Mouse (Mus musculus) layer of hippocampus, adult 2 months (tissue): ENCODE results near the gene Ctsw. TPM values are rescaled to one million over a fixed set of nuclear protein-coding genes. Genes with fewer than 3 reads are reported as not detected.

Experiments
- DNase-seq, 2 experiments: peaks; one replicate each; pipeline ENCODE4 v3.0.0; 2022; ENCODE audit warnings: low spot score in 2 of 2
- H3K27ac ChIP-seq: fragments of 200-600 bp; 2 replicates; pipeline ENCODE4 v1.8.1; 2022
- H3K4me3 ChIP-seq: fragments of 200-600 bp; 2 replicates; pipeline ENCODE4 v1.8.1; 2022; ENCODE audit warnings: mild to moderate bottlenecking
- CTCF ChIP-seq: fragments of 200-600 bp; conservative IDR thresholded peaks from 2 replicates; pipeline ENCODE4 v1.8.1; 2022; ENCODE audit warnings: antibody characterized with exemption, mild to moderate bottlenecking, moderate library complexity
- long read RNA-seq, 2 experiments: library from polyadenylated mRNA; stranded (forward); transcript quantifications; one replicate each; pipeline ENCODE4 v2.0.0; 2021; ENCODE audit warnings: borderline mapping rate in 2 of 2
- total RNA-seq, 2 experiments: library from RNA; stranded (reverse); gene quantifications; 2 replicates each; pipeline ENCODE4 v1.2.3; 2021

Ctsw gene
- total RNA-seq: under 1 TPM in 1 of 2 experiments, not detected in 1; 0.31 TPM
- long read RNA-seq, experiment 1: 0 reads
- long read RNA-seq, experiment 2: 0 reads

DNA sequence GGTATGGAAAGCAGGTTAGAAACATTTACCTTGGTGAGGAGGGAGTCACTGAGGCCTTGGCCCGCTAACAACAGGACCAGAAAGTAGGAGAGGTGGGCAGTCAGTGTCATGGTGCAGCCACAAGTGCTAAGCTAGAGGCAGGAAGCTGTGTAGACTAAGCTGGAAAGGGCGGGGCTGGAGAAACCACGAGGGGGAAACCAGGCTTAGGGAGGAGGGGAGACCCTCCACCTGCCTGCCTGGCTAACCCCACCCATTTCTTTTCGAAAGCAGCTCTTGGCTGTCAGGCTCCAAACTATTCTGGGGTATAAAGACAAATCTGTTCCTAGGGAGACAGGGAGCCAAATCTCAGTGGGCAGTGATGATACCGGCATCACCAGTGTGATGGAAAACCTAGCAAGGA lies at the start of gene Ctsw:
TSS of gene Ctsw (minus strand) at position 134 of the 400 bp plus-strand sequence.
- no peak for DNase-seq
- H3K4me3 ChIP-seq: no peak within 1 kb of the TSS
- TF ChIP-seq CTCF: no peak
- H3K27ac ChIP-seq: no peak within 1 kb of the TSS

DNA sequence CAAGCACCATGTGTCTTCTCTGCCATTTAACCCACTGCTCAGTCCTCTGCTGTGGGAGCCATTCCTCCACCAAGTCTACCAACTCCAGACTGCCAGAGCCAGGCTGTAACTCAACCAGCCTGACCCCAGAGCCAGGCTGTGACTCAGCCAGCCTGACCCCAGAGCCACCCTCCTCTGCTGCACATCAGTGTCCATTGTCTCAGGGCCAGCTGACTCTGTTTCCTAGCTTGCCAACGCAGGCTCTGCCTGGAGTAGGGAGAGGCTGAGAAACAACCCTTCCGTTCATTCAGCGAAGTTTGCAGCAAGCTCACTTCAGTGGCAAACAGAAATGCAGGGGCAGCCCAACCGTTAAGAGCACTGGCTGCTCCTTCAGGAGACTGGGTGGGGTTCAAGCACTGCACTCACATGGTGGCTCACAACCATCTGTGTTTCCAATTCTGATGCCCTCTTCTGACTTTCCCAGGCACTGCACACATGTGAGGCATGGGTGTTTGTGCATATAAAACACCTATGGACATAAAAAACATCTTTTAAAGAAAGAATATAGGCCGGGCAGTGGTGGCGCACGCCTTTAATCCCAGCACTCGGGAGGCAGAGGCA lies 48.7 kb upstream of the Ctsw start:
- H3K27ac ChIP-seq: peak overlapping the region; percentile 32; the same call in 1 of the 2 replicates
- DNase-seq: no peak
- TF ChIP-seq CTCF: 0 out of 2 replicates have a peak, but pooled peaks have one; percentile 26
- H3K4me3 ChIP-seq: no peak overlapping the region

DNA sequence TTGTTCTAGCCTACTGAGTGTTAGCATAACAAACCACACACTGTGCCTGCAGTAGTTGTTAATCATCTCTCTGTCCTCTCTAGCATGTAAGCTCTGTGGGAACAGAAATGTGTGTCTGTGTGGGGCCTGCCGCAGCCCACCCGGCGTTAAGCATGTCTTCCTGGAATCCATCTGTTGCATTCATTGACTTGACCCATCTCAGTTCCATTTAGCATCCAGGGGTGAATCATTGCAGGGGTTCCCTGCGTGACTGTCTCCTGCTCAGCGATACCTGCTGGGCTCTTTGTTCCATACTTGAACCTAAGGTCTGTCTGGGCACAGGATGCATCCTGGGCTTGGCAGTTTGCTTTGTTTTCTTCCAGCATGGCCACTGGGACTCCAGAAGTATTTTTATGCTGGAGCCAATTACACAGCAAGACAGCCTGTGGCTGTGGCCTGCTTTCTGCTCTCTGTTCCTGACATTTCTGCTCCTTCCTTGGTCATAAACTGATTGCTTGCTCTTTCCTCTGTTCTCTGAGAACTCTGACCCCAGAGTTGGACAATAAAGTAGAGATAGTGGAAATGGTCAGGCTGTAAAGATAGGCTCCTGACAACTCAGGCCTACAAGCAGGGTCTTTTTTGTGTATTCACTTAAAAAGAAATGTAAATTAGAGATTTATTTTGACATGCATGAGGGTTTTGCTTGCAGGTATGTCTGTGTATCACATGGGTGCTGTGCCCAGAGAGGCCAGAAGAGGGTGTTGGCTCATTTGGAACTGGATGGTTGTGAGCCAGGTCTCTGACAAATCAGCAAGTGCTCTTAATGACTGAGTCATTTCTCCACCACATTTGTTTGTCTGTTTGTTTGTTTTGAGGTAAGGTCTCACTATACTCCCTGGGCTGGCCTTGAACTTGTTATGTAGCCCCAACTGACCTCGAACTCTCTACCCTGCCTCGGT lies 47.8 kb upstream of the Ctsw start:
- no peak overlapping the region for H3K4me3 ChIP-seq
- DNase-seq: no peak
- TF ChIP-seq CTCF: peak; percentile 51
- H3K27ac ChIP-seq: peak overlapping the region; percentile 32; the same call in 1 of the 2 replicates

DNA sequence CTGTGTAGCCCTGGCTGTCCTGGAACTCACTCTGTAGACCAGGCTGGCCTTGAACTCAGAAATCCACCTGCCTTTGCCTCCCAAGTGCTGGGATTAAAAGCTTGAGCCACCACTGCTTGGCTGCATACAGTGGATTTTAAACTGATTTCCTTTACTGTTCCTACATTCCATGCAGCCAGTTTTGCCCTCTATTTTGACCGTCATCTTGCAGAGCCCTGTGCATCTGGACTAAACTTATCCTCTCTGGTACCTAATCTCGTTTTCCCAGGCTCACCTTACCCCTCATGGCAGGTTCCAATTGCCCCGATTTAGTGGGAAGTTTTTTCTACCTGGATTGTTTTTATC lies 44.7 kb upstream of the Ctsw start:
- TF ChIP-seq CTCF: no peak
- no peak overlapping the region for H3K4me3 ChIP-seq
- DNase-seq: no peak
- H3K27ac ChIP-seq: 0 out of 2 replicates have a peak overlapping the region, but pooled peaks have one; percentile 12

DNA sequence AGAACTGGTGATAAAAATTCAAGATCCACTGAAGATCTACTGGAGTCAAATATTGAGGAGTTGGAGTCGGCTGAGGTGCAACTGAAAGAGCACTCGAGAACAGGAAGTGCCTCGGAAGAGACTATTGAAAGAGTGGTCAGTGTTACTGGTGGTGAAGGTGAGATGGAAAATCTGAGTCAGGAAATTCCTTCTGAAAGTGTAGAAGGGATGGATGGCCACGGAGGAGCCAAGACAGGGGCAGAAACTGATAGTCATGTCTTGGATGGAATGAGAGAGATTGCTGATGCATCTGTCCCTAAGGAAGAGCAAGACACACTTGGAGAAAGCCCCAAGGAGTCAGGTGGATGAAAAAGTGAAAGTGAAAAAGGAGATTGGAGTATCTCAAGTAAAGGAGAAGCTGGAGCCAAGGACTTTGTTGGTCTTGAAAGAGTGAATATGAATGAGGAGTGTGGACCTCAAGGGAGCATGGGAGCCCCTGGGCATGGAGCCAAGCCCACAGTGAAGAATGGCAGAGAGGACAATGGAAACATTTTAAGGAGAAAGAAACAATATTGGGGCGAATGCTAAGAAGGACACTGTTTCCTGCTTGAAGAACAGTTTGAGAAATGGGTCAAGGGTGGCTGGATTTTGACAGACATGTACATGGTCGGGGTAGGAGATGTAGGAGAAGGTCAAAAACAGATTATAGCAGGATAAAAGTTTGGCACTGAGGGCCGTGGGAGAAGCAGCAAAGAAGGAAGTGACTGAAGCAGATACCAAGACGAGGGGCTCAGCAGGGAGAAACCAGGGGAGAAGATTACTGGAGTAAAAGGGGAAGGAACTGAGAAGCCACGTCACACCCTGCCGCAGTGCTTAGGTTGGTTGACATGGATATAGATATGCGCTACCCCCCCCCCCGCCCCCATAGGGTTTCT lies 44.0 kb upstream of the Ctsw start:
- no peak for TF ChIP-seq CTCF

DNA sequence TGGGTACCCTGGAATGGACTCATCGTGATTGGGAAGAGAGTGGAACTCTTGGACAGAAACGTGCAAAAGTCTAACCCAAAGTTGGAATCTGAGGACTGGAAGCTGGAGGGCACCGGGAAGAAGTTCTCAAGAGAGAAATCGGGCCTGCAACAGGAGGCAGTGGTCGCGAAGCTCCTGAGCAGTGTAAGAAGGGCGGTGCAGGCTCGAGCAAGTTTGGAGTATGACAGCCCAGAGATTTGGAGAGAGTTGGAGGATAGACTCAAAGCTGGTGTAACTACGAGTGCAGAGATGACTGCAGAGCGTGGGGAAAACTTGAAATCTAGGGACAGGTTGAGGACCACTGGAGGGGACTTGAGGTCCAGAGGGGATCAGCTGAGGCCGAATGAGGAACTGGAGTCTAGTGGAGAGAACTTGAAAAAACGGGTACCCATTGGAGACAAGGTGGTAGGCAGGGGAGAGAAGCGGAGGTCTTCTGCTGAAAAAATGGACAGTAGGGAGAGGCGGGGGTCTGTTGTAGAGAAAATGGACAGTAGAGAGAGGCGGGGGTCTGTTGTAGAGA lies 42.8 kb upstream of the Ctsw start:
- no peak for DNase-seq
- Histone ChIP-seq H3K27ac (peak overlapping the region; percentile 92), H3K4me3 (peak overlapping the region; percentile 77)
- TF ChIP-seq CTCF: no peak

More for the DNA sequence above, 44.0 kb upstream of the Ctsw start:
- DNase-seq: no peak
- Histone ChIP-seq H3K4me3 (no peak overlapping the region), H3K27ac (peak overlapping the region; percentile 12)

DNA sequence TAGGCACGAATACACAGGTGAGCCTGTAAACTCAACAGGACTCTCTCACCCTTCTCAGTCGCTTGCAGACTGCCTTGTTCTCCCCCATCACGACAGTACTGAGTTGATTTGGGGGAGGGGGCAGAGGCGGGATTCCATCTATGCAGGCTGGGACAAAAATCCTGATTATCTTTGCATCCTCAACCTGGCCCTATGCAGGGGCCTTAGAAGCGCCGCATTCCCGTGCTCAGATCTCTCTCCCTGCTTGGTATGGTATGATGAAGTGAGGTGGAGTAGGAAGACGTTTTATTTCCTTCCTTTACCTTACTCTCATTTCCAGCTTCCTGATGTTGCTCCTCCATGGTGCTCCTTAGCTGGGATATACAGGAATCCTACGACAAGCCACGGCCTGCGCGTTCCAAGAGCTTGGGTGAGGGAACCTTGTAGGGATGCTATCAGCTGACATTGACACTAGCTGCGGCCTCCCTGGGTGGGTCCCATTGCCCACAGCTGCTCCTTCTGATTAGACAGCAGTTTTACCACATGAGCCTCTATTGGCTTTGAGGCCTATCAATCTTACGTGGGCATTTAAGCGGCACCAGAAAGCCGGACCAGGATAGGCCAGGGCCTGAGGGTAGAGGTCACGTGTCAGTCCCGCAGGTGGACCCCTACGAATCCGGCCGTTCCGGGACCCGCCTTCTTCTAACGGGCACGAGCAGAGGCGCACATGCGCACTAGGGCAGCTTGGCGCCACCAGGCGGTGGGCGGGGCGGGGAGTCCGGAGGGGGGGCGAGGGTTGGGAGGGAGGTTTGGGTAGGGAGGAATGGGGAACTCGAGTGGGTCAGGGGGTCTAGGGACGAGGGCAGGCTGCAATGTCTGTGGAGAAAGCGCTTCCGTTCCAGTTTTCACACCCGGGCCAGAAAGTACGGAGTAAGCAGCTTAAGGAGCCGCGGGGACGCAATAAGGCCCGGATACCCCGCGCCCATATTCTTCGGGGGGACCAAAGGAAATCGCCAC lies 42.0 kb upstream of the Ctsw start, which contains the start of gene Snx32:
TSS of gene Snx32 (minus strand) at position 508 of the 996 bp plus-strand sequence.
- DNase-seq: peak; percentile 98 to 99
- TF ChIP-seq CTCF: peak; percentile 56; the same call in 1 of the 2 replicates
- Histone ChIP-seq H3K4me3 (peak within 1 kb of the TSS; percentile 77), H3K27ac (peak within 1 kb of the TSS; percentile 94)

DNA sequence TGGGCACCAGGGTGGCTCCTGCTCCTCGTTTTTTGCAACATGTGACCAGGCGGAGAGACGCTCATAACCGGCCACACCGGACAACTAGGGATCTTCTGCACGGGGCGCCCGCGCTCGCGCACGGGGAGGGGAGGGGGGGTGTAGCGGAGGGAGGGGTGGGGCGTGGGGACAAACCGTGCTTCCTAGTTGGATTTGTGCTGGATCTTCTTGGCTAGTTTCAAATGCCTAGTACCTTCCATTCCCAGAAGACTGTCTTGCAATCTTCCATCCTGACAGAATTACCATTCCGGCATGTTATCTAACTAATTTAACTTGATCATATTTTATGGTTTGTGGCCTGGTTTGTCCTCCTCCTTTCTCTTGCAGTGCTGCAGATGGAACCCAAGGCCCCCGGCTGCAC lies 35.4 kb upstream of the Ctsw start, which contains the start of gene 1700020D05Rik:
TSS of gene 1700020D05Rik (minus strand) at position 101 of the 400 bp plus-strand sequence.
- no peak for DNase-seq
- no peak for TF ChIP-seq CTCF
- no peak within 1 kb of the TSS for H3K27ac ChIP-seq
- no peak within 1 kb of the TSS for H3K4me3 ChIP-seq

DNA sequence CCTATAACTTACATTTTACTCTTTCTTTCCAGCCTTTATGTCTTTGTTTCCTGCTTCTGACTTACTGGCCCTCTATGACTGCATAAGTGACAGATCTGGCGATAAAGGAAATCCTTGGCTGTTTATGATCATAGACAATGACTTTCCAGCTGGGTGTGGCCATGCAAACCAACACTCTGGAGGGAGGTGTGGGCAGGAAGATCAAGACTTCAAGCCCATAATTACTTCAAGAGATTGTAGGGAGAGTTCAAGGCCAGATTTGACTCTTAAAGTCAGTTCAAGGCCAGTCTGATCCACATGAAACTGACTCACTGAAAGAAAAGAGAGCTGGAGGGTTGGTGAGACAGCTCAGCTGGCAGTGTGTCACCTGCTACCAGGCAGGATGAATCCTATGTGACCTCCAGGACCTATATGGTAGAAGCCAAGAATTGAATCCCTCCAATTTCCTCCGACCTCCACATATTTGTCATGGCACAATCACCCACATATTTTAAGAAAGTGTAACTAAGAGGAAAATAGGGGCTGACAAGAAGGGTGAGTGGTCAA lies 32.1 kb upstream of the Ctsw start:
- DNase-seq: no peak
- Histone ChIP-seq H3K4me3 (no peak overlapping the region), H3K27ac (no peak overlapping the region)
- TF ChIP-seq CTCF: no peak

DNA sequence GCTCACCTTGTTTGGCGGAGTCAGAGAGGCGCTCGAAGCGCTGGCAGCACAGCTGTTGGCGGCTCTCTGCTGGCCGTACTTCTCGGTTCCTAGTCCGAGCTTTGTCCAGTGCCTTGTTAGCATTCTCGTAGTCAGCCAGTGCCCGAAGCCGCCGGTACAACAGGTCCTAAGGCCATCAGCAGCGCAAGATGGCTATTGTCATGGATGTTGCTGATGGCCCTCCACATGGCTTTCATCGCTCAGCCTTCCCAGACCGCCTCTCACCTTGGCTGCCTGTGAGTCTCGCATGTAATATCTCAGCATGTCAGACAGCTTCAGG lies 27.7 kb upstream of the Ctsw start:
- Histone ChIP-seq H3K27ac (no peak overlapping the region), H3K4me3 (no peak overlapping the region)
- no peak for TF ChIP-seq CTCF
- no peak for DNase-seq

DNA sequence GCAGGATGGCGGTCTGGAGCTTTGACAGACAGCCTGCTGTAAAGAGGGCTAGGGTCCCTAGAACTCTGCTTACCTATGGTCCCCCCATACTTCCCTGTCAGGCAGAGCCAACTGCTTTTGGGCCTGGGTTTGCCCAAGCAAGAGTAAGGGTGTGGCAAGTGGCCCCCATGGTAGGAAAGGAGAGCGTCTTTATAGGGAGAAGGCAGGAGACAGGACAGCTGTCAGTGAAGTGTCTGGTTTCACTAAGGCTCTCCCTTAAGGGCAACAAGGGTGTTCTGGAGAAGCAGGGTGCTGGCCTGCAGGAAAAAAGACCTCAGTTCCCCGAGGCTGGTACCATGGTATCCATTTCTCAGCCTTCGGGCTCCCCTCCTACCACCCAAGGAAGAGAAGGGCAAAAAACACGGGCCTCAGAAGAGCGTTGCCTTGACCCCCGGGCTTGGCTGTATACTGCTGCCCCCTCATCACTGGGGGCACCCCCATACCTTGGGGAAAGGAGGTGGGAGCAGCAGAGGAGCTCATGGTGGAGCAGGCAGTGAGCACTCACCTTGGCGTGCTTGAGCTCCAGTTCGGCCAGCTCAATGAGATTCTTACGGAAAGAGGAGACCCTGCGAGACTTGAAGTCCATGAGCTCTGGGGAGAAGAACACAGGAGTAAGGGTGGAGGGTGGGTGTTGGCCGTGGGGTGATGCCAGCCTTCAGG lies 27.2 kb upstream of the Ctsw start:
- no peak for DNase-seq
- no peak for TF ChIP-seq CTCF
- H3K27ac ChIP-seq: no peak overlapping the region
- H3K4me3 ChIP-seq: no peak overlapping the region
